Mouse (Mus musculus) spleen, adult 2 months (tissue): ENCODE data around the gene Olah. TPM values are rescaled to one million over a fixed set of nuclear protein-coding genes. Genes with fewer than 3 reads are reported as not detected.

ENCODE experiments used
- DNase-seq, 2 experiments: peaks; one replicate each; pipeline versions ENCODE4 v3.0.0 to v3.0.0-alpha.2; 2012 to 2021; ENCODE audit warnings: low spot score in 2 of 2, low read depth in 1 of 2
- H3K27ac ChIP-seq: fragments of 200-500 bp; 2 replicates; pipeline ENCODE4 v1.5.1; 2012; ENCODE audit warnings: low read length, inconsistent platforms; ENCODE audit not compliant: insufficient read depth
- H3K27me3 ChIP-seq: fragments of 200-500 bp; 2 replicates; pipeline ENCODE4 v1.6.1; 2012; ENCODE audit warnings: mild to moderate bottlenecking, moderate library complexity, low read length, inconsistent platforms; ENCODE audit not compliant: control insufficient read depth, insufficient read depth
- H3K36me3 ChIP-seq: fragments of 200-500 bp; 2 replicates; pipeline ENCODE4 v1.6.1; 2012; ENCODE audit warnings: mild to moderate bottlenecking, low read length, inconsistent platforms; ENCODE audit not compliant: control insufficient read depth, insufficient read depth
- H3K4me1 ChIP-seq: fragments of 200-500 bp; 2 replicates; pipeline ENCODE4 v1.6.1; 2011; ENCODE audit warnings: inconsistent platforms; ENCODE audit not compliant: control insufficient read depth, insufficient read depth, insufficient read length
- H3K4me3 ChIP-seq: fragments of 200-500 bp; 2 replicates; pipeline ENCODE4 v1.5.1; 2011; ENCODE audit warnings: mild to moderate bottlenecking, inconsistent platforms; ENCODE audit not compliant: insufficient read depth, insufficient read length; ENCODE audit errors: extremely low read depth
- CTCF ChIP-seq: fragments of 200-500 bp; IDR thresholded peaks from 2 replicates; pipeline ENCODE4 v1.5.1; 2011; ENCODE audit warnings: mild to moderate bottlenecking, inconsistent platforms; ENCODE audit not compliant: insufficient read depth, insufficient read length, insufficient replicate concordance; ENCODE audit errors: extremely low read depth
- POLR2A ChIP-seq: fragments of 200-500 bp; IDR thresholded peaks from 2 replicates; pipeline ENCODE4 v1.6.1; 2011; ENCODE audit warnings: low read depth, low read length, inconsistent platforms
- WGBS: fragments of 180-500 bp; shearing (Covaris S2); methylation state at CpG from one replicate; pipeline ENCODE4 v1.1.7; 2018; 5-methylcytosine and 5-hydroxymethylcytosine counted together
- polyA plus RNA-seq: library from polyadenylated mRNA; depleted of rRNA; stranded (reverse); fragments of >200 nt; gene quantifications from 2 replicates; pipeline ENCODE4 v1.2.3, GENCODE M21; 2012

The Olah gene
- polyA plus RNA-seq, 1 experiment = not detected

GRCm38 (mm10) chr2:3356311-3356710 lies 40.7 kb downstream of the Olah start:
- Histone ChIP-seq H3K27me3 (no peaks in the 10 kb centered on the region), H3K4me3 (no peak overlapping the region), H3K36me3 (no peaks in the 10 kb centered on the region), H3K27ac (no peak overlapping the region), H3K4me1 (no peaks in the 10 kb centered on the region)
- DNase-seq = no peak
- 79% methylated on average over 3 of the region's 3 CpGs for WGBS
- TF ChIP-seq CTCF (no peak), POLR2A (no peak)

- no peak for TF ChIP-seq POLR2A
- no peak for TF ChIP-seq CTCF
- no peak for DNase-seq
- no peaks in the 10 kb centered on the region for H3K27me3 ChIP-seq
- H3K27ac ChIP-seq = no peak overlapping the region
- WGBS = 75% methylated on average over 8 of the region's 8 CpGs
- no peaks in the 10 kb centered on the region for H3K4me1 ChIP-seq
- no peaks in the 10 kb centered on the region for H3K36me3 ChIP-seq
- no peak overlapping the region for H3K4me3 ChIP-seq
Measured at GRCm38 (mm10) chr2:3355793-3356192, 41.2 kb downstream of the Olah start.

- Histone ChIP-seq H3K27me3 (no peaks in the 10 kb centered on the region), H3K36me3 (no peaks in the 10 kb centered on the region), H3K27ac (no peak overlapping the region), H3K4me3 (no peak overlapping the region), H3K4me1 (no peaks in the 10 kb centered on the region)
- DNase-seq = no peak
- TF ChIP-seq POLR2A = no peak
- no peak for TF ChIP-seq CTCF
Measured at GRCm38 (mm10) chr2:3353160-3353559, 43.9 kb downstream of the Olah start.

GRCm38 (mm10) chr2:3348919-3349318 lies 48.1 kb downstream of the Olah start:
- peak in 1 of 2 experiments; percentile 7 for DNase-seq
- Histone ChIP-seq H3K36me3 (no peaks in the 10 kb centered on the region), H3K4me1 (no peaks in the 10 kb centered on the region), H3K4me3 (no peak overlapping the region), H3K27ac (no peak overlapping the region), H3K27me3 (no peaks in the 10 kb centered on the region)
- WGBS = 18% methylated on average over 3 of the region's 3 CpGs
- TF ChIP-seq POLR2A = no peak
- 0 out of 2 replicates have a peak, but pooled peaks have one; percentile 19 for TF ChIP-seq CTCF

- DNase-seq = no peak
- no peaks in the 10 kb centered on the region for H3K36me3 ChIP-seq
- no peaks in the 10 kb centered on the region for H3K27me3 ChIP-seq
- H3K4me1 ChIP-seq = no peaks in the 10 kb centered on the region
- WGBS = 79% methylated on average over 4 of the region's 4 CpGs
- no peak overlapping the region for H3K4me3 ChIP-seq
- H3K27ac ChIP-seq = no peak overlapping the region
- no peak for TF ChIP-seq POLR2A
- no peak for TF ChIP-seq CTCF
Measured at GRCm38 (mm10) chr2:3348422-3348821, 48.6 kb downstream of the Olah start.

GRCm38 (mm10) chr2:3335611-3336301 lies 61.3 kb downstream of the Olah start, which contains the start of gene Acbd7:
TSS of gene Acbd7 (plus strand) at chr2:3336168.
- peak within 1 kb of the TSS; percentile 36 for H3K4me3 ChIP-seq
- TF ChIP-seq POLR2A (no peak), CTCF (no peak)
- DNase-seq = peak; percentile 8 to 29
- H3K4me1 ChIP-seq = peaks cover 5% of the 10 kb centered on the region; the same call in 1 of the 2 replicates
- H3K27ac ChIP-seq = no peak within 1 kb of the TSS
- H3K27me3 ChIP-seq = no peaks in the 10 kb centered on the region
- H3K36me3 ChIP-seq = no peaks in the 10 kb centered on the region
- WGBS = 3% methylated on average over 20 of the region's 20 CpGs

GRCm38 (mm10) chr2:3333761-3334160 lies 63.2 kb downstream of the Olah start:
- Histone ChIP-seq H3K27me3 (no peaks in the 10 kb centered on the region), H3K36me3 (peaks cover 4% of the 10 kb centered on the region; the same call in 1 of the 2 replicates), H3K27ac (no peak overlapping the region), H3K4me1 (peaks cover 5% of the 10 kb centered on the region; the same call in 1 of the 2 replicates), H3K4me3 (no peak overlapping the region)
- TF ChIP-seq POLR2A = no peak
- no peak for TF ChIP-seq CTCF
- no peak for DNase-seq
- 61% methylated on average over 12 of the region's 12 CpGs for WGBS
